ENCODE assay signal across 10 mouse cellular contexts in genomic region chr4:53431585-53432234, GRCm38 (mm10). TPM values are rescaled to one million over a fixed set of nuclear protein-coding genes. Genes with fewer than 3 reads are reported as not detected.
DNase-seq lines count a peak whose midpoint lies in the region; ATAC-seq and TF ChIP-seq lines count a peak whose summit lies in the region.
"Had no signal": no experiment of that assay in that cellular context is flagged by ENCODE, and none has a peak within 500 bp of the region (broad histone marks: within the 10 kb centered on the region; RNA-seq: fewer than 3 reads in every experiment).

No protein-coding gene starts in this region.

- WGBS in heart, postnatal 0 days, result 71% methylated on average over 9 of the region's 10 CpGs
- 76% methylated on average over 10 of the region's 10 CpGs for WGBS in heart, adult 2 months
- 92% methylated on average over 10 of the region's 10 CpGs for WGBS in midbrain, postnatal 0 days

- H3K79me2 ChIP-seq in heart, adult 2 months (replicated peaks; ENCODE audit: control insufficient read depth, insufficient read depth, low read length), result no peaks in the 10 kb centered on the region

- no peak for TF ChIP-seq CTCF in heart, postnatal 0 days (IDR thresholded peaks at IDR 0.05; ENCODE audit: low read depth)
- no peak for TF ChIP-seq CTCF in heart, adult 2 months (IDR thresholded peaks at IDR 0.05)
- no peak for TF ChIP-seq CTCF in midbrain, postnatal 0 days (IDR thresholded peaks at IDR 0.05)

- H3K9me3 ChIP-seq in heart, postnatal 0 days (replicated peaks; ENCODE audit: control insufficient read depth, low read length), result no peaks in the 10 kb centered on the region
- H3K9me3 ChIP-seq in midbrain, postnatal 0 days (ENCODE audit: low read length), result no peaks in the 10 kb centered on the region
- H3K9me3 ChIP-seq: lung, embryonic 15.5 days had no signal

- no peaks in the 10 kb centered on the region for H3K4me1 ChIP-seq in heart, postnatal 0 days (ENCODE audit: control insufficient read depth, insufficient read depth)
- H3K4me1 ChIP-seq in heart, adult 2 months (ENCODE audit: control insufficient read depth, insufficient read depth, low read length), result no peaks in the 10 kb centered on the region; the same call in 1 of the 2 replicates
- no peaks in the 10 kb centered on the region for H3K4me1 ChIP-seq in midbrain, postnatal 0 days (ENCODE audit: insufficient read depth, low read length)
- H3K4me1 ChIP-seq: lung, embryonic 15.5 days had no signal

- H3K9ac ChIP-seq in heart, postnatal 0 days (replicated peaks; ENCODE audit: low read depth, low read length), result no peak overlapping the region
- H3K9ac ChIP-seq in heart, adult 2 months (ENCODE audit: low read depth, low read length), result no peak overlapping the region
- no peak overlapping the region for H3K9ac ChIP-seq in midbrain, postnatal 0 days (replicated peaks; ENCODE audit: low read length, poor library complexity, severe bottlenecking)
- H3K9ac ChIP-seq: lung, embryonic 15.5 days had no signal

- H3K36me3 ChIP-seq in heart, postnatal 0 days (replicated peaks; ENCODE audit: control insufficient read depth, insufficient read depth, low read length), result no peaks in the 10 kb centered on the region
- no peaks in the 10 kb centered on the region for H3K36me3 ChIP-seq in heart, adult 2 months (ENCODE audit: control insufficient read depth, insufficient read depth, low read length)
- H3K36me3 ChIP-seq in midbrain, postnatal 0 days (ENCODE audit: insufficient read depth, low read length), result no peaks in the 10 kb centered on the region
- H3K36me3 ChIP-seq: lung, embryonic 15.5 days had no signal

- no peak for ATAC-seq in heart, postnatal 0 days (ENCODE audit: insufficient read depth, low read depth)
- ATAC-seq in megakaryocyte, adult 5-6 weeks (ENCODE audit: poor library complexity, severe bottlenecking), result peak; percentile 49
- ATAC-seq in midbrain, postnatal 0 days (ENCODE audit: low FRiP score), result no peak

- no peak overlapping the region for H3K4me2 ChIP-seq in heart, postnatal 0 days (ENCODE audit: low read depth, low read length)
- H3K4me2 ChIP-seq in midbrain, postnatal 0 days (ENCODE audit: low read depth, low read length, poor library complexity, severe bottlenecking), result no peak overlapping the region
- H3K4me2 ChIP-seq: lung, embryonic 15.5 days had no signal

- H3K27ac ChIP-seq in heart, postnatal 0 days (ENCODE audit: low read depth), result no peak overlapping the region
- no peak overlapping the region for H3K27ac ChIP-seq in heart, adult 2 months
- H3K27ac ChIP-seq in midbrain, postnatal 0 days (ENCODE audit: low read depth, low read length), result no peak overlapping the region
- H3K27ac ChIP-seq: lung, embryonic 15.5 days had no signal

- intact Hi-C loops in heart, adult 2 months (cut with DNase I), result no loop called here

- H3K27me3 ChIP-seq in heart, postnatal 0 days (ENCODE audit: control insufficient read depth, insufficient read depth, low read length), result no peaks in the 10 kb centered on the region
- H3K27me3 ChIP-seq in heart, adult 2 months (ENCODE audit: control insufficient read depth, insufficient read depth, low read length), result no peaks in the 10 kb centered on the region
- no peaks in the 10 kb centered on the region for H3K27me3 ChIP-seq in midbrain, postnatal 0 days (ENCODE audit: insufficient read depth, low read length)
- H3K27me3 ChIP-seq: lung, embryonic 15.5 days had no signal

- no peak for TF ChIP-seq EP300 in heart, postnatal 0 days (IDR thresholded peaks at IDR 0.05; ENCODE audit: low read depth)
- TF ChIP-seq EP300 in heart, adult 2 months (IDR thresholded peaks at IDR 0.05; ENCODE audit: insufficient read depth, low read depth, low read length), result no peak

- peak; percentile 56 for DNase-seq in heart, postnatal 0 days (ENCODE audit: low spot score)
- no peak for DNase-seq in heart, adult 2 months
- peak; percentile 49 to 57 for DNase-seq in cerebellum, adult 18-20 months
- DNase-seq in kidney, postnatal 36 days, result peak; percentile 45 to 65
- DNase-seq in ovary, postnatal 10 days (ENCODE audit: low spot score), result no peak
- no peak for DNase-seq in left cerebral cortex, adult 11 months (ENCODE audit: low spot score)
- no peak for DNase-seq in midbrain, postnatal 0 days (ENCODE audit: low spot score)

- H3K4me3 ChIP-seq in heart, postnatal 0 days (ENCODE audit: low read depth, low read length), result no peak overlapping the region
- no peak overlapping the region for H3K4me3 ChIP-seq in heart, adult 2 months
- H3K4me3 ChIP-seq in midbrain, postnatal 0 days (ENCODE audit: low read depth, low read length), result no peak overlapping the region
- H3K4me3 ChIP-seq: erythroblast, embryonic 14.5 days; lung, embryonic 15.5 days had no signal

- TF ChIP-seq POLR2A in heart, adult 2 months (IDR thresholded peaks at IDR 0.05; ENCODE audit: insufficient read depth, low read depth, low read length), result no peak

RNA-seq across cellular contexts. Expression of gene Slc44a1, which starts 8.5 kb away (rescaled TPM):
- total RNA-seq in heart, postnatal 0 days (2014; rRNA removed; ENCODE audit: low replicate concordance), result 34.4 and 37.1 TPM in 2 replicates
- polyA plus RNA-seq in heart, postnatal 0 days (2015; fragmentation: Nextera tagmentation; extraction: Ambion mirVana), result 15.4 and 15.7 TPM in 2 replicates
- 10 to 100 TPM; 26.4 to 32.3 TPM for total RNA-seq in heart, adult 2 months (2021)
- polyA plus RNA-seq in heart, adult 2 months (2012; rRNA removed), result 22.7 and 45.7 TPM in 2 replicates
- 11.8 and 12.4 TPM in 2 replicates for total RNA-seq in megakaryocyte, adult 5-6 weeks (2015)
- 9.1 and 10.1 TPM in 2 replicates for total RNA-seq in megakaryocyte, adult 5-6 weeks (2017)
- total RNA-seq in midbrain, postnatal 0 days (2014; rRNA removed), result 23.2 and 24.2 TPM in 2 replicates
- polyA plus RNA-seq in midbrain, postnatal 0 days (2015; fragmentation: Nextera tagmentation; extraction: Ambion mirVana), result 8.3 and 8.6 TPM in 2 replicates

Comparison
In these comparisons a context has a peak if more than half of its experiments do, and no peak if none do; other contexts are left out.
1. DNase-seq: peak in heart, postnatal 0 days (single experiment), cerebellum, adult 18-20 months (2 of 2) and kidney, postnatal 36 days (2 of 2); none in heart, adult 2 months (0 of 2), ovary, postnatal 10 days (single experiment), left cerebral cortex, adult 11 months (single experiment) and midbrain, postnatal 0 days (single experiment).